Mouse (Mus musculus): ENCODE results near the gene Cpm. TPM values are rescaled to one million over a fixed set of nuclear protein-coding genes. Genes with fewer than 3 reads are reported as not detected.

Cpm gene
- total and polyA plus RNA-seq, 3 experiments: 0.27 TPM; not detected in 2

- no peaks in the 10 kb centered on the region for H3K4me1 ChIP-seq (ENCODE audit: insufficient read depth, low read depth, low read length)
- DNase-seq (ENCODE audit: low spot score): no peak
- TF ChIP-seq TAL1 (conservative IDR thresholded peaks at IDR 0.05; ENCODE audit: low read depth, low read length) (no peak), GATA2 (IDR thresholded peaks at IDR 0.05; ENCODE audit: borderline replicate concordance, low read depth, low read length) (no peak), GATA1 (IDR thresholded peaks at IDR 0.05; ENCODE audit: borderline replicate concordance, low read length) (no peak), CTCF (IDR thresholded peaks at IDR 0.05; ENCODE audit: low read depth, low read length) (no peak), POLR2AphosphoS5 (IDR thresholded peaks at IDR 0.05; ENCODE audit: insufficient replicate concordance, low read depth, low read length) (no peak)
- H3K4me3 ChIP-seq (ENCODE audit: low read depth, low read length): no peak overlapping the region
- no peaks in the 10 kb centered on the region for H3K9me3 ChIP-seq (replicated peaks)
- no peaks in the 10 kb centered on the region for H3K27me3 ChIP-seq (ENCODE audit: insufficient read depth, low read length)
- ATAC-seq (ENCODE audit: extremely low read depth, insufficient number of reproducible peaks, low FRiP score, poor library complexity, severe bottlenecking): no peak
- no peaks in the 10 kb centered on the region for H3K36me3 ChIP-seq (replicated peaks)
Measured at GRCm38 (mm10) chr10:117620530-117620929, 8.8 kb upstream of the Cpm start.

DNA sequence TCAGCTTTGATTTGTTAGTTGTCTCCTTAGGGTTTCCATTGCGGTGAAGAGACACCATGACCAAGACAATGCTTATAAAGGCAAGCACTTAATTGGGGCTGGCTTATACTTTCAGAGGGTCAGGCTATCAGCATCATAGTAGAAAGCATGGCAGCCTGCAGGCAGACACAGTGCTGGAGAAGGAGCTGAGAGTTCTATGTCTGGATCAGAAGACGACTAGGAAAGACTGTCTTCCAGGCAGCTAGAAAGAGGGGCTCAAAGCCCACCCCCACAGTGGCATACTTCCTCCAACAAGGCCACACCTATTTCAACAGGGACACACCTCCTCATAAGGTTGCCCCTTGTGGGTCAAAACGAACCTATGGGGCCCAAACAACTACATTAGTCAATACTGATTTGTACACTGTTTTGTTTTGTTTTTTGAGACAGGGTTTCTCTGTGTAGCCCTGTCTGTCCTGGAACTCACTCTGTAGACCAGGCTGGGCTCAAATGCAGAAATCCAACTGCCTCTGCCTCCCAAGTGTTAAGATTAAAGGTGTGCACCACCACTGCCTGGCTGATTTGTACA lies 8.3 kb upstream of the Cpm start:
- Histone ChIP-seq H3K4me1 (ENCODE audit: insufficient read depth, low read depth, low read length) (no peaks in the 10 kb centered on the region), H3K36me3 (replicated peaks) (no peaks in the 10 kb centered on the region), H3K4me3 (ENCODE audit: low read depth, low read length) (no peak overlapping the region), H3K27me3 (ENCODE audit: insufficient read depth, low read length) (no peaks in the 10 kb centered on the region), H3K9me3 (replicated peaks) (no peaks in the 10 kb centered on the region)
- TF ChIP-seq CTCF (IDR thresholded peaks at IDR 0.05; ENCODE audit: low read depth, low read length): no peak
- TF ChIP-seq POLR2AphosphoS5 (IDR thresholded peaks at IDR 0.05; ENCODE audit: insufficient replicate concordance, low read depth, low read length): no peak
- no peak for TF ChIP-seq GATA2 (IDR thresholded peaks at IDR 0.05; ENCODE audit: borderline replicate concordance, low read depth, low read length)
- TF ChIP-seq TAL1 (conservative IDR thresholded peaks at IDR 0.05; ENCODE audit: low read depth, low read length): no peak
- no peak for TF ChIP-seq GATA1 (IDR thresholded peaks at IDR 0.05; ENCODE audit: borderline replicate concordance, low read length)
- DNase-seq (ENCODE audit: low spot score) (no peak), ATAC-seq (ENCODE audit: extremely low read depth, insufficient number of reproducible peaks, low FRiP score, poor library complexity, severe bottlenecking) (no peak)

- TF ChIP-seq POLR2AphosphoS5 (IDR thresholded peaks at IDR 0.05; ENCODE audit: insufficient replicate concordance, low read depth, low read length): no peak
- TF ChIP-seq TAL1 (conservative IDR thresholded peaks at IDR 0.05; ENCODE audit: low read depth, low read length): no peak
- no peak for TF ChIP-seq GATA2 (IDR thresholded peaks at IDR 0.05; ENCODE audit: borderline replicate concordance, low read depth, low read length)
- no peak for TF ChIP-seq CTCF (IDR thresholded peaks at IDR 0.05; ENCODE audit: low read depth, low read length)
- TF ChIP-seq GATA1 (IDR thresholded peaks at IDR 0.05; ENCODE audit: borderline replicate concordance, low read length): no peak
Measured at GRCm38 (mm10) chr10:117621616-117622533, 7.4 kb upstream of the Cpm start.

DNA sequence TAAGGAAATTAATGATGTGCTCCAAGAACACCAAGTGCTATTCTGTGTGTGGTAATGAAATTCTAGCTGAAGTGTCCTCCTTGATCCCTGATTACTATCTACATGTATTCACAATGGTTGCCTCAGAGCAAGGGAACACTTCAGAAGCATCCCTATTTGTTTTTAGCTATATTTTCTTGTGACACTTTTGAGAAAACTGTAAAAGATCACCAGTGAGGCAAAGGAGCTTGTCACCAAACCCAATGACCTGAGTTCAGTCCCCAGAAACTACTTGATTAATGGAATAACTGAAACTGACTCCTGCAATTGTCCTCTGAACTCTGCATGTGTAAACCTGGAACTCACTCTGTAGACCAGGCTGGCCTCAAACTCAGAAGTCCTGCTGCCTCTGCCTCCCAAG lies 5.9 kb upstream of the Cpm start:
- Histone ChIP-seq H3K9me3 (replicated peaks) (no peaks in the 10 kb centered on the region), H3K27me3 (ENCODE audit: insufficient read depth, low read length) (no peaks in the 10 kb centered on the region), H3K36me3 (replicated peaks) (no peaks in the 10 kb centered on the region), H3K4me3 (ENCODE audit: low read depth, low read length) (no peak overlapping the region), H3K4me1 (ENCODE audit: insufficient read depth, low read depth, low read length) (no peaks in the 10 kb centered on the region)
- DNase-seq (ENCODE audit: low spot score): no peak
- TF ChIP-seq GATA1 (IDR thresholded peaks at IDR 0.05; ENCODE audit: borderline replicate concordance, low read length) (no peak), GATA2 (IDR thresholded peaks at IDR 0.05; ENCODE audit: borderline replicate concordance, low read depth, low read length) (no peak), TAL1 (conservative IDR thresholded peaks at IDR 0.05; ENCODE audit: low read depth, low read length) (no peak), POLR2AphosphoS5 (IDR thresholded peaks at IDR 0.05; ENCODE audit: insufficient replicate concordance, low read depth, low read length) (no peak), CTCF (IDR thresholded peaks at IDR 0.05; ENCODE audit: low read depth, low read length) (no peak)
- ATAC-seq (ENCODE audit: extremely low read depth, insufficient number of reproducible peaks, low FRiP score, poor library complexity, severe bottlenecking): no peak

More at GRCm38 (mm10) chr10:117621616-117622533, 7.4 kb upstream of the Cpm start:
- Histone ChIP-seq H3K4me1 (ENCODE audit: insufficient read depth, low read depth, low read length) (no peaks in the 10 kb centered on the region), H3K9me3 (replicated peaks) (no peaks in the 10 kb centered on the region), H3K4me3 (ENCODE audit: low read depth, low read length) (no peak overlapping the region), H3K36me3 (replicated peaks) (no peaks in the 10 kb centered on the region), H3K27me3 (ENCODE audit: insufficient read depth, low read length) (no peaks in the 10 kb centered on the region)
- ATAC-seq (ENCODE audit: extremely low read depth, insufficient number of reproducible peaks, low FRiP score, poor library complexity, severe bottlenecking): no peak
- no peak for DNase-seq (ENCODE audit: low spot score)

DNA sequence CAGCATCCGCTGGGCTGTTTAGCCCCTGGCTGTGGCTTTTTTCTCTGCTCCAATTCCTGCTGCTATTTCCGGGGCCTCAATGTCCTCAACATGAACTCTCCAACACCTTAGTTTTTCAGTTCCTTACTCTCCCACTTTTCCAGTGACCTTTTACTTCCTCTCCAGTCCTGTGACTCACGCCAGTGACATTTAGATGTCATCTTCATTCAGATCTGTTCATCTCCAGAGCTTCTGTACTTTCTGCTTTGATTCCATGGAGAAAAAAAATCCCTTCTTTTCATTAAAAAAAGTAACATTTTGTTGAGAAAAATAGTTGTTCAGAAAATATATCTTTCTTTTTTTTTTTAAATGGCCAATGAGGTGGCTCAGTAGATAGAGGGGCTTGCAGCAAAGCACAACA lies 5.1 kb upstream of the Cpm start:
- Histone ChIP-seq H3K9me3 (replicated peaks) (no peaks in the 10 kb centered on the region), H3K4me3 (ENCODE audit: low read depth, low read length) (no peak overlapping the region), H3K4me1 (ENCODE audit: insufficient read depth, low read depth, low read length) (no peaks in the 10 kb centered on the region), H3K27me3 (ENCODE audit: insufficient read depth, low read length) (no peaks in the 10 kb centered on the region), H3K36me3 (replicated peaks) (no peaks in the 10 kb centered on the region)
- DNase-seq (ENCODE audit: low spot score): no peak
- TF ChIP-seq TAL1 (conservative IDR thresholded peaks at IDR 0.05; ENCODE audit: low read depth, low read length) (no peak), POLR2AphosphoS5 (IDR thresholded peaks at IDR 0.05; ENCODE audit: insufficient replicate concordance, low read depth, low read length) (no peak), GATA2 (IDR thresholded peaks at IDR 0.05; ENCODE audit: borderline replicate concordance, low read depth, low read length) (no peak), CTCF (IDR thresholded peaks at IDR 0.05; ENCODE audit: low read depth, low read length) (no peak), GATA1 (IDR thresholded peaks at IDR 0.05; ENCODE audit: borderline replicate concordance, low read length) (no peak)
- no peak for ATAC-seq (ENCODE audit: extremely low read depth, insufficient number of reproducible peaks, low FRiP score, poor library complexity, severe bottlenecking)
